Mouse (Mus musculus): ENCODE measurements at regions not wholly inside any gene's neighbourhood (a gene's known extent, or its start where the extent isn't known, plus 50 kb on each side); places are given as distances from the start of the nearest gene placed in this dataset.

DNA sequence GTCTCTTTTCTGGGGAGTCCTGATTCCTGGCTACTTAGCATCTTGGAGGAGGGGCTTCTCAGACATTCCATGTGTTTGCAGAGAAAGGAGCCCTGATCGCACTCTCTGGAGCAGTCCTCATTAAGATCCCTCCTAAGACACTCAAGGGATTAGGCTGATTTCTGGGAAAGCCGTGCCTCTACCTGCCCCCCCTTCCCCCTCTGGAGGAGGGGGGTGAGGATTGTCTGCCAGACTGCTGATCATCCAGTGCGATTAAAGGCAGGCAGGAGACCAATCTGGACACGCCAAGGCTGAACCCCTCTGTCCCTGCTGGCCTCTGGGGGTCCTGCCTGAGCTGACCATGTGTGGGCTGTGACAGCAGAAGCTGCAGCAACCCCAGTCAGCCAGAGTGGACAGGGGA is 65.4 kb downstream of the Vegfa start:
- no peak for DNase-seq (ENCODE audit: low read depth, low spot score)

DNA sequence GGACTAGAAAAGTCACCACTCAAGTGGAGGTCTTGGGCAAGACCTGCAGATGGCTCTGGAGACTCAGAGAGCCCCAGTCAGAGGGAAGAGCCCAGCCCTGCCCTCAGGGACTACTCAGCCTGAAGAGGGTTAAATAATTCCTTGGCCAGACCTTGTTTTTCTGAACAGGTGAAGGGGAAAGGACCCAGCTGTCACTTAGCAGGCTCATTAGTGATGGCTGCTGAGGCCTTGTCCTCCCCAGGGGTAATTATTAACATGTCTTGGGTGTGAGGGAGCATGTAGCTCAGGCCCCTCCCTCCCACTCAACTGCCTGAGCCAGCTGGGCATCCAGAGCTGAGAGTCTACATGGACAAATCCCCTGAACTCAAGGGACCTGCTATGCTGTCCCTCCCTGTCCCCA is 68.1 kb downstream of the Vegfa start:
- DNase-seq (ENCODE audit: low read depth, low spot score): no peak

DNA sequence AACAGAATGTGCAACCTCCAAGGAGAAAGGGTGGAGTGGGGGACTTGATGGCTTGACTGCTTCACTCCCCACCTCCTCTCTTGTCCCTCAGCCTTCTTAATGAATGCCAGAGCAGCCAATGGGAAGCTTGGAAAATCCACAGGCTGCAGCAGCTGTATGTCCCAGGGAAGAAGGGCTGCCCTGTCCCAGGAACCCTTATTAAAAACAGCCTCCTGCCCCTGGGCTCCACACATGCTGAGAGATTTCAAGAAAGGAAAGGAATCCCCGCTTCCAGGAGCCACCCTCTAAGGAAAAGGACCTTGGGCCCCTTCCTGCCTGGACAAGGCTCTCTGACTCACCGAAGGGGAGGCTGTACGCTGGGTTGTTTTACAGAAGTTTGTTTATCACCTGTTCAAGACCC is 68.8 kb downstream of the Vegfa start:
- no peak for DNase-seq (ENCODE audit: low read depth, low spot score)

DNA sequence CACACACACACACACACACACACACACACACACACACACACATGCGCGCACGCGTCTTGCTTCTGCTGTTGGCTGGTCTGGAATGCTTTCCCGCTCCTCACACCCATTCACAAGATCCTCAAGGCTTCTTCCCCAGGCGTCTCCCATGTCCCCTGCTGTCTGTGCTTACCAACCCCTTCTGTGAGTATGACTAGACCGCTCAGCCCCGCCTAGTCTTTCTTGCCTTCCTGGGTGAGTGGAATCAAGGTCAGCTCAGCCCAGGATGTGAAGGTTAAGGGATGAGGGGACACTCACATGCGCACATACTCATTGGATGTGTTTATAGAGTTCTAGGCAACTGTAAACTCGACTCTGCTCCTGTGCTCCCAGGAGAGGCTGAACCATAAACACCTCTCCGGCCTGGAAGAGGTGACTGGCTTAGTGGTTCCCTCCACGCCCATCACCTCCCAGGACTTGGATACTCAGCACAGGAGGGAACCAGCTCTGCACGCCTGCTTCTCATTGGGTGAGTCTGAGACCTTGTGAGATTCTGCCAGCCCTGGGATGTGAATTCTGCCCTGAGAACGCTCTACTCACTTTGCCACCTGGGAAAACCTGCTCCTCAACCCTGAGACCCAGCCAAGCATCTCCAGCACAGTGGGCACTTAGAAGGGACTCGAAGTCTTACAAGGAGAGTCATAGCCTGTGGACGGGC is 70.4 kb downstream of the Vegfa start:
- DNase-seq (ENCODE audit: low read depth, low spot score): no peak

DNA sequence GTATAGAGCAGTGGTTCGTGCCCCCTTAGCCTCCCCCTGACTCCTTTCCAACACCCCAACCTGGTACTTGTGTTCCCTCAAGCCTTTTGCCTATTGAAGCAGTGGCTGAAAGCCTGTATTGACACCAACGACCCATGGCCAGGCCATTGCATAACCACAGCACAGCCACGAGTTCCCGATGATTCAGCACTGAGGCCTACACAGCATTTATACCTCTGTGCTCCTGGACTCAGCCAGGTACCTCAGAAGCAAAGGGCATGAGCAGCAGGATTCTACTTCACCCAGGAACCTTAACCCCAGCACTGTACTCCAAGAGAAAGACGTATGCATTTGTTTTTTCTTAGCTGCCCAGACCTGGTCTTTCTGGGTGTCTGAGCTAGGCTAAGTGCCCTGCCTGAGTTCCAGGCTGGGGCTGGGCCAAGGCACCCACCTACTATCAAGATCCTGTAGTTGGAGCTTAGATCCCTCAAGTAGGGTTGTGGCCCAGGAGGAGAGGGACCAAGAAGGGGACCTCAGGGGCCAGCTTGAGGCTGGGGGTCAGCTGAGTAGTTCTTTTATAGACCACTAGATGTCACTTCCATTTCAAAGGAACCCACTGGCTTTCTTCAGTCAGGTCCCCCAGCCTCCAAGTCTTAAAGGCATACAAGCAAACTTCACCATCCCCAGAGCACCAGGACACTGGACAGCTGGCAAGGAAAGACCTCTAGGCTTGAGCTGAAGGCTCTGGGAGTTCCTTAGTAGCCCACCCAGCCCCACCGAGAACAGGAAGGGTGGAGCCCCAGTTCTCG is 73.9 kb downstream of the Vegfa start:
- no peak for DNase-seq (ENCODE audit: low read depth, low spot score)

- no peak for DNase-seq (ENCODE audit: low read depth, low spot score)
Measured at GRCm38 (mm10) chr17:45955481-45955880, 76.7 kb downstream of the Vegfa start.

- no peak for DNase-seq (ENCODE audit: low read depth, low spot score)
Measured at GRCm38 (mm10) chr17:45954824-45955223, 77.3 kb downstream of the Vegfa start.

GRCm38 (mm10) chr17:45953523-45953922 is 78.6 kb downstream of the Vegfa start:
- no peak for DNase-seq (ENCODE audit: low read depth, low spot score)

GRCm38 (mm10) chr17:45950533-45951164 is 81.5 kb downstream of the Vegfa start:
- no peak for DNase-seq (ENCODE audit: low read depth, low spot score)

DNA sequence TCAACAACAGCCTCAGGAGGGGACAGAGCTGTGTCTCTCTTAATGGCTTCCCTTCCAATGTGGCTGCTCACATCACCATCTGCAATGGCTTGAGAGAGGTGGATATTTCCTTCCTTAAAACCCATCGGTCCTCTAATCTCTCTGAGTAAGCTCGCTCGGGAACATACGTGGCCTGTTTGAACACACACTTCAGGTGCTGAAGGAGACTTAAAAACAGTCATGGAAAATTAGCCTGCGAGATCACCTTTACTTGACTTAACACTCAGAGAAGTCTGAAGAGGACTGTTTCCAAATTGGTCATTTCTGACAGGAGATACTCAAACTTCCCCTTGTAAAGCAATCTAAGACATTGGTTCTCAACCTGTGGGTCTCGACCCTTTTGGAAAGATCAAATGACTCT is 83.0 kb downstream of the Vegfa start:
- no peak for DNase-seq (ENCODE audit: low read depth, low spot score)

DNA sequence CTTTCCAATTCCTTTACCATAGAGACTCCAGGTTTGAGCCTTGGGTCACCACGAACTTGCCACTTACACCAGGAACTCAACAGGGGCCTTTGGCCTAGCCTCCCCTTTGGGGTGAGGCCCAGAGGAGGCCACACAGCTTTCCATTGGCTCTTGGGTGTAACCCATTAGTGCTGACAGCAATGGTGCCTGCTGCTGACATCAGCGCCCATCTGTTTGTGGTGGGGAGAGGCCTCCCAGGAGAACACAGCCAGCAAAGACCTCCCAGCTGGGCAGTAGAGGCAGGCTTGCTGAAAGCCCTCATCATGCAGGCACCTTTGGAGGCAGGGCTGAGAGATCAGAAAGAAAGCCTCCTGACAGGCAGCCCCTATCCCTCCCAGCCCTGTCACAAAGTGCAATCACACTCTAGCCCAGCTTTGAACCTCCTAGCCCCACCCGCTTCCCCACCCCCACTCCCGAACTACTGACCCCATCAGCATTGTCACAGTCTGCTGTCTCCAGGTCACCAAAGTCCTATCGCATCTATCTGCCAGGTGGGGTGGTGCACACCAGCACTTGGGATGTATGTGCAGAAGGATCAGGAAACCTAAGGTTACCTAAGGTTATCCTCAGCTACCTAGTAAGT is 83.7 kb downstream of the Vegfa start:
- no peak for DNase-seq (ENCODE audit: low read depth, low spot score)

DNA sequence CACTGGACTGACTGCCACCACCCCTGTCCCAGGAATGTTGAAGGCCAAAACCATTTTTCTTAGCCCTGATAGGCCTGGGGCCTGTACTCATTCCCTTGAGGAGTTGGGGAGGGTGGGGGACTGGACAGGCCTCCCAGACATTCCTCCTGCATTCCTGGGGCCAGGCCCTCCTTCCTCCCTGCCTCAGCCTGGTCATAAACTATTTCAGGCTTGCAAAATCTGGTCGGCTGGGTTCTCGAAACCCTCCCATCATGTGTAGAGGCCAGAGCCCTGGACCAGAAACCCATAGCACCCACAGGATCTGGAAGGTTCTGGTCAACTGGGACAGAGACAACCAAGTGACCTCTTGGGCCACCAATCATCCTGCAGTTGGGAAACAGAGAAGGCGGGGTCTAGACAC is 87.2 kb downstream of the Vegfa start:
- DNase-seq (ENCODE audit: low read depth, low spot score): no peak

- DNase-seq (ENCODE audit: low read depth, low spot score): no peak
Measured at GRCm38 (mm10) chr17:45943244-45943643, 88.9 kb downstream of the Vegfa start.

DNA sequence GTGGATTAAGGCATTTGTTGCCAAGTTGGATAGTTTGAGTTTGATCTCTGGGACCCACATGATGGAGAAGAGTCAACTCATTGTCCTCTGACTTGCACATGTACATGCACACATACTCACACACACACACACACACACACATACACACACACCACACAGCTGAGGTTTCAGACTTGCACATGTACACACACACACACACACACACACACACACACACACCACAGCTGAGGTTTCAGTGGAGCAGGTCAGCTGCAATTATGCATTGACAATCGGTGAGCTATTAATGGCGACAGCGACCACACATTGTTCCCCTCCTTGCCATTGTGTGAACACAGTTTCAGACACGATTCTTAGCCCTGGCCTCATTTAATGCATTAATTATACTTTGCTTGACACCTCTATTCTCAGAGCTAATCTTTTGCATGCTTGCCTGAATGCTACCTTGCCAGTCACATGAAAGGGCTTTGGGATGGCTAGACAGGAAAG is 90.2 kb downstream of the Vegfa start:
- peak; percentile 8 for DNase-seq (ENCODE audit: low read depth, low spot score)

- DNase-seq (ENCODE audit: low read depth, low spot score): no peak
Measured at GRCm38 (mm10) chr17:45940121-45940813, 91.9 kb downstream of the Vegfa start.

DNA sequence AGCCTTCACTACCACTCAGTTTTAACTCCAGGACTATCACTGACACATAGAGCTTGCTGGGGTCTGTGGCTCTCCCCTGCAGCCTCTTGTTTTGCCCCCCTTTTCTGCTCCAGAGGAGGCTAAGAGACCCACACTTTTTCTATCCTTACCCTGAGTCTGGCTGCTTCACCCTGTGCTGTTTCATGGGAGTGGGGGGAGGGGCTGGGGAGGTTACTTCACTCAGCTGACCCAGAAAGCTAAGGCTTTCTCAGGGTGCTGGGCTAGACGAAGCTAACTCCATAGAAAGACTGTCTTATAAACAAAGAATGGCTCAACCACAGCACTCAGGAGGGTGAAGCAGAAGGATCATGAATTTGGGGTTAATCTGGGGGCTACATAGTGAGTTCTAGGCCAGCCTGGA is 93.9 kb downstream of the Vegfa start:
- no peak for DNase-seq (ENCODE audit: low read depth, low spot score)

GRCm38 (mm10) chr17:45936577-45936976 is 95.6 kb downstream of the Vegfa start:
- DNase-seq (ENCODE audit: low read depth, low spot score): no peak

DNA sequence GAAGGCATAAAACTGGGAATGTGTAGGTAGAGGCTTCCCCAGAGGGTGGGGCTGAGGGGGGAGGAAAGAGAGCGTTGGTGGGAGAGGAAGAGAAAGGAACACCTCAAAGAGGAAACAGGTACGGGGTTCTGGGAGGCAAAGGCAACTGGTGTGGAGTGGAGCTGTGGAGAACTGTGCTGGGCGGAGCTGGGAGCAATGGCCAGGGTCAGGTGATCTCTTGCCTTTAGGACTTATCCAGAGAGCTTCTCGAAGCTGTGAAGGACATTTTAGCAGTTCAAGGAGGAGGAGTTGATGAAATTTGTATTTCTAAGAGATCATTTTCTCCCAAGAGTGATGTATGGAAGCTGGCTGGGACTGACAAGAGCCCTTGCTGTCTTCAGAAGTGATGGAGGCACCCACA is 96.9 kb downstream of the Vegfa start:
- DNase-seq (ENCODE audit: low read depth, low spot score): no peak

- DNase-seq (ENCODE audit: low read depth, low spot score): no peak
Measured at GRCm38 (mm10) chr17:45934002-45934401, 98.2 kb downstream of the Vegfa start.

- no peak for DNase-seq (ENCODE audit: low read depth, low spot score)
Measured at GRCm38 (mm10) chr17:45933034-45933433, 99.1 kb downstream of the Vegfa start.

GRCm38 (mm10) chr17:45932611-45933010 is 99.6 kb downstream of the Vegfa start:
- DNase-seq (ENCODE audit: low read depth, low spot score): no peak

GRCm38 (mm10) chr17:45929591-45929990 is 102.6 kb downstream of the Vegfa start:
- no peak for DNase-seq (ENCODE audit: low read depth, low spot score)

All from brain, adult 2 months (tissue).